Mouse (Mus musculus) cerebellum, adult 11 months (tissue): ENCODE results near the gene Ces1e.
"Not testable (repeated sequence)": the region's sequence is repeated elsewhere in the genome, so short reads cannot be mapped to it uniquely, and the experiment has no call there.

Source experiments
- DNase-seq: peaks from one replicate; pipeline ENCODE4 v3.0.0; 2022

Ces1e gene

GRCm38 (mm10) chr8:93229446-93229845 lies at the start of gene Ces1e:
Gene Ces1e (minus strand): TSS chr8:93229619.
- no peak for DNase-seq

DNA sequence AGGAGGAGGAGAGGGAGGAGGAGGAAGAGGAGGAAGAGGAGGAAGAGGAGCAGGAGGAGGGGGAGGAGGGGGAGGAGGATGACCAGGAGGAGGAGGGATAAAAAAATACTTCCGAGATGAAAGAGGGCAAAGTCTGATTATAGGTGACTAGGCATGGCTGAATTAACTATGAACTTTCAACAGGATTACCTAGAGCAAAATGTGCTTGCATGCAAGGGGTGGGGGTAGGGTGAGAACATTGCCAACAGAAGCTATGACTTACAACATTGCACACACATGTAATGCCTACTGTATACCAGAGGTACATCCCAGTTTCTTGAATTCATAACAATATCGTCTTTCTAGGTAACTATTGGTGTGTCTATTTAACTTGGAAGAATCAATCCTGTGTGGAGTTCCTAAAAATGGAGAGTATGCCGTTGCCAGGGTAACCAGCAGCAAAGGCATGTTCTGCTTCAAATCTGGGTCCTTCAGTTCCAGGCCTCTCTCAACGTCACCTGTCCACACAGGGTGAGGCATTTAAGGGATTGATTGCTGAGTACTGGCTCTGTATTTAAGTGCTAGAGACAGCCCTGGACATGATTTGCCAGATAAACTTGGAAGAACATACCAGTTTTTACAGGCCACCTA lies 48.9 kb upstream of the Ces1e start:
- no peak for DNase-seq

GRCm38 (mm10) chr8:93274609-93275008 lies 45.2 kb upstream of the Ces1e start:
- DNase-seq: no peak

DNA sequence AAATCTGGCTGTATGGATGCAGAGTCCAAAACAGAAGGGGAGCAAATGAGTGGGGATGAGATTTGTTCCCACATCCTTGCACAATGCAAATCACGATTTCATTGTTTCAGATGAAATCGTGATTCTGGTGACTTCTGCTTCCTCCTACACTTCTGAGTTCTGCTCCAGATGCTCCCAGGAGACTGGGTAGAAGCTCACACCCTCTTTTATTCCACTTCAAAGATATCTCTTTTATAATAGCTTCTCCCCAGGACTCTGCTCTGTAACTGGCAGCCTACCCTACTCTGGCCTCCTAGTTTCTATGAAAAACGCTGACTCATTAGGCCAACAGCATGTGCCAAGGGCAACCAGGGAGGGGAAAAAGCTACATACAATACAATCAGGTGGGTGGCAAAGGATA lies 43.9 kb upstream of the Ces1e start:
- DNase-seq: no peak

DNA sequence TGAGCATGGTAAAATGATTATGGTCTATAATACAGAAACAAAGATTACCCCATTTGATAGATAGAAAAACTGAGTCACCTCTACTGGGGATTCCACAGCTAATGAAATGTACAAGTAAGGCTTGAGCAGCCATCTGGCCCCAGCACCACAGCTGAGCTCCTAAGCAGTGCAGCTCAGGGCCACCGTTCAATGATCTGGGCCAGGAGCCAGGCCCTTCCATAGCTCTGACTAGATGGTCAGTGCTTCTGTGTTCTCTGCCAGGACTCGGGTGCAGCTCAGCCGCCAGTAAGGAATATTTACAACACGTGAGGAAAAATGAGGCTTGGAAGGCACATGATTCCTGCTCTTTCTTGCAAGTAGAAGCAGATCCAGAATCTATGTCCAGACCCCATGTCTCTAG lies 43.3 kb upstream of the Ces1e start:
- no peak for DNase-seq

GRCm38 (mm10) chr8:93261436-93261835 lies 32.0 kb upstream of the Ces1e start:
- no peak for DNase-seq

- DNase-seq: no peak
Measured at GRCm38 (mm10) chr8:93252400-93252925, 23.0 kb upstream of the Ces1e start.

GRCm38 (mm10) chr8:93246057-93246456 lies 16.6 kb upstream of the Ces1e start:
- DNase-seq: no peak

DNA sequence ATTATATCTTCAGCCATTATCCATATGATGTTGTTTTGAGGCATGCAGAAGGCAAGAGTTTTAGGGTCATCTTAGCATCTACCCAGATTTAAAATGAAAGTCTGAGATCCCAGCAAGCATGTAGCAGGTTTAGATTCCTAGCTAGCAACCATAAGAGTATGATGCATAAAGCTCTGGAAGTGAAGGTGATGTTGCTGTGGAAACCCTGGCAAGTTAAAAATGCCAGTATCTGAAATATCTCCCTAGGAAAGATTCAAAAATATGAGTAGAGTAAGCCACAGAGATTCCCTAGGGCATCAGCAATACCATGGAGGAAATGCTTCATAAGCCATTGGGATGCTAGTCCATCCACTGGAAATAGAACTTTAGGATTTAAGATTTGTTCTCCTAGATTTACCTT lies 10.5 kb upstream of the Ces1e start:
- no peak for DNase-seq

DNA sequence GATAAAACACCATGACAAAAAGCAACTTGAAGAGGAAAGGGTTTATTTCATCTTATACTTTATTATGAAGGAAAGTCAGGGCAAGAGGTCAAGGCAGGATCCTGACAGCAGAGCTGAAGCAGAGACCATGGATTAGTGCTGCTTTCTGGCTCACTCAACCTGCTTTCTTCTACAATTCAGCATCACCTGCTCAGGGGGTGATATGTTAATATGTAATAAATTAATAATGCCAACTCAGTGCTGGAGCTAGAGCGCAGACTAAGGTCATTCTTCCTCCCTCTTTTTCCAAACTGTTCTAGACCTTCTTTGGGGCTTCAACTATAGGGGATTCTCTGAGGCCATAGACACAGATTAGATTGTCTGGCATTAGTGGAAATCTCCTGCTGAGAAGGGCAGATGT lies 6.3 kb upstream of the Ces1e start:
- no peak for DNase-seq

DNA sequence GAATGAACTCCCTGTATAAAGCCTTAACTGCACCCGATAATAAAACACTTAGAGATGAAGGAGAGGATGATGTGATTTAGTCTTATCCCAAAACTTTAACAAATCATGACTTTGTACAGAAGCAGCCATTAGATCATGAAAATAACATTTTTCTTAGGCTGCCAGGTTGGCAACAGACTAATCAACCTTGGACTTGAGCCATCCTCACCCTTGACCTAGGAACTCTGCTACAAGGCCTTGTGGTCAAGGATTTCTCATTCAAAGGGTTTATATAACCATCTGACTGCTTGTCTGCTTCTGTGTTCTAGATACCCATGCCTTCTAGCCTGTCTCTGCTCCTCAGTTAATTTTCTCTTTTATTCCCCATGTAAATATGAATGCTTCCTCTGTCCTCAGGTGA lies 5.3 kb upstream of the Ces1e start:
- DNase-seq: no peak

DNA sequence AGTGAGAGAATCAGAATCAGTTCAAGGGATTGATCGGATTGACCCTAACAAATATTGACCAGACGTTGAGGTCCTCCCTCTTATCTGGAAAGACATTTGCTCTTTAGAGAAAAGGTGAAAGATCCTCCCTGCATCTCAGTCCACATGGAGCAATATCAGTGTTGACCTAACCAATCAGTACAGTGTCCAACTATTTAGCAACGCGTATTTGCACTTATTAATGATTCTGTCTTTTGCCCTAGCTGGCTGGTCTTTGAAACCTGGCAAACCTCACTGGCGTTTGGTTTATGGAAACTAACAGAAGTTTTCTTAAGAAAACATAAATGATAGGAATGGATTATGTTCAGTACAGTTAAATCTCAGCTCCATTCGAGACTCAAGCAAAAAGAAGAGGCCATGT lies 4.6 kb upstream of the Ces1e start:
- DNase-seq: no peak

GRCm38 (mm10) chr8:93228673-93229370 lies 597 bp downstream of the Ces1e start:
- DNase-seq: no peak

- not testable (repeated sequence) for DNase-seq
Measured at GRCm38 (mm10) chr8:93226471-93226870, 2.9 kb downstream of the Ces1e start.

GRCm38 (mm10) chr8:93221896-93222295 lies 7.5 kb downstream of the Ces1e start:
- DNase-seq: no peak

DNA sequence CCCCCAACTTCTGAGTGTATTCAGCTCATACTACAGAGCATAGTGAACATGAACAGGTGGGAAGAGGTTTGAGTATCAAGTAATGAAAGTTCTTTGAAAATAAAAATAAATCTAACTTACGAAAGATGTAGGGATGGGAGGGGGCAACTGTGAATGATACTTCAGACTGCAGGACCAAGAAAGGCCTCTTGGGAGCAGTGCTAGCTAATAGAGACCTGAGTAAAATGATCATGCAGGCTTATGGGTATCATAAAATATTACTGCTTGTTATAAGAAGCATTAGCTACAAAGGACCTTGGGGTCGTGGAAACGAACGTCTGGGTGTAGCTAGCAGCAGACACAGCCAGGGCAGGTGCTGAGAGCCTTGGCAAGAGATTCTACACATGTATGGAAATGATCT lies 11.6 kb downstream of the Ces1e start:
- no peak for DNase-seq

- DNase-seq: no peak
Measured at GRCm38 (mm10) chr8:93217375-93217774, 12.0 kb downstream of the Ces1e start.

GRCm38 (mm10) chr8:93211091-93211490 lies 18.3 kb downstream of the Ces1e start:
- DNase-seq: no peak

DNA sequence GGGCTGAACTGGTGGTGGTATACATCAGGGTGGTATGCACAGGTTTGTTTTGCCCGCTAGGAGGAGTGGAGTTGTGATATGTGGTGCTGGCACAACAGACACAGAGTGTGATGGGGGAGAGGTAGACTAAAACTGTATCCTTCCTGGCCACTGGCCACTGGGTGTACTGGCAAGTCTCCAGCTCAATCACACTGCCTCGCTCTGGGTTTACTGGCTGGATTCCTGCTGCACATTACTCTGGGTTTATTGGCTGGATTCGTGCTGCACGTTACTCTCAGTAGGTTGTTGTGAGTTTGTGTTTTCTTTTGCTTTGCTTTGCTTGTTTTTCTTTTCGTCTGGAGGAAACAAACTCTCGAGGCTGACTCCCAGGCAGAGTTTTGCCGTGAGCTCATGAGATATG lies 30.3 kb downstream of the Ces1e start:
- not testable (repeated sequence) for DNase-seq

- DNase-seq: no peak
Measured at GRCm38 (mm10) chr8:93197685-93198525, 31.5 kb downstream of the Ces1e start, which contains the start of gene Ces1d. Gene Ces1d (minus strand): TSS chr8:93197838.

- DNase-seq: no peak
Measured at GRCm38 (mm10) chr8:93196436-93196835, 33.0 kb downstream of the Ces1e start.

GRCm38 (mm10) chr8:93180581-93181129 lies 48.8 kb downstream of the Ces1e start:
- no peak for DNase-seq

GRCm38 (mm10) chr8:93176593-93176992 lies 52.8 kb downstream of the Ces1e start:
- no peak for DNase-seq
